ENCODE assay signal across 8 mouse cellular contexts in genomic region chr17:5977056-5977920, GRCm38 (mm10). TPM values are rescaled to one million over a fixed set of nuclear protein-coding genes. Genes with fewer than 3 reads are reported as not detected.
DNase-seq lines count a peak whose midpoint lies in the region; ATAC-seq and TF ChIP-seq lines count a peak whose summit lies in the region.

No protein-coding gene starts in this region.

- DNase-seq in kidney, postnatal 0 days (ENCODE audit: low spot score) = peak; percentile 50
- DNase-seq in kidney, adult 9 months = no peak
- peak; percentile 82 for DNase-seq in NIH3T3 (ENCODE audit: low read depth)
- DNase-seq in heart, adult 18-20 months = peak; percentile 61 to 88
- DNase-seq in stomach, postnatal 0 days (ENCODE audit: low spot score) = peak; percentile 59
- DNase-seq in cerebellum, adult 11 months = no peak
- DNase-seq in adrenal gland, postnatal 25 days = no peak

- no peak for TF ChIP-seq CTCF in kidney, postnatal 0 days (IDR thresholded peaks at IDR 0.05; ENCODE audit: low read depth)
- TF ChIP-seq CTCF in stomach, postnatal 0 days (IDR thresholded peaks at IDR 0.05; ENCODE audit: low read depth) = no peak

- no peak overlapping the region for H3K9ac ChIP-seq in kidney, postnatal 0 days (ENCODE audit: low read depth, low read length)
- H3K9ac ChIP-seq in liver, embryonic 15.5 days = no peak overlapping the region
- 0 out of 2 replicates have a peak overlapping the region, but pooled peaks have one; percentile 1 for H3K9ac ChIP-seq in stomach, postnatal 0 days (ENCODE audit: low read length)

- no peaks in the 10 kb centered on the region for H3K36me3 ChIP-seq in kidney, postnatal 0 days (ENCODE audit: insufficient read depth, low read length)
- no peaks in the 10 kb centered on the region for H3K36me3 ChIP-seq in liver, embryonic 15.5 days (replicated peaks)
- no peaks in the 10 kb centered on the region; the same call in 1 of the 2 replicates for H3K36me3 ChIP-seq in stomach, postnatal 0 days (ENCODE audit: control insufficient read depth, insufficient read depth, low read length)

- H3K9me3 ChIP-seq in kidney, postnatal 0 days (replicated peaks; ENCODE audit: low read length) = no peaks in the 10 kb centered on the region
- no peaks in the 10 kb centered on the region for H3K9me3 ChIP-seq in liver, embryonic 15.5 days (replicated peaks)
- H3K9me3 ChIP-seq in stomach, postnatal 0 days (ENCODE audit: control insufficient read depth, low read length) = no peaks in the 10 kb centered on the region

- peak; percentile 10; the same call in 1 of the 2 replicates for ATAC-seq in kidney, postnatal 0 days (replicated peaks; ENCODE audit: low FRiP score, low read depth)
- no peak for ATAC-seq in liver, embryonic 15.5 days (ENCODE audit: insufficient read depth)
- ATAC-seq in stomach, postnatal 0 days (ENCODE audit: low FRiP score, low TSS enrichment) = peak; percentile 40

- no peak for TF ChIP-seq EP300 in stomach, postnatal 0 days (optimal IDR thresholded peaks at IDR 0.05)

- 39% methylated on average over 16 of the region's 16 CpGs for WGBS in kidney, postnatal 0 days
- WGBS in liver, embryonic 15.5 days (ENCODE audit: insufficient replicate concordance) = 29% methylated on average over 16 of the region's 16 CpGs
- WGBS in stomach, postnatal 0 days = 38% methylated on average over 16 of the region's 16 CpGs

- H3K27me3 ChIP-seq in kidney, postnatal 0 days (ENCODE audit: insufficient read depth, low read length) = no peaks in the 10 kb centered on the region
- peaks cover 45% of the 10 kb centered on the region for H3K27me3 ChIP-seq in liver, embryonic 15.5 days
- no peaks in the 10 kb centered on the region for H3K27me3 ChIP-seq in stomach, postnatal 0 days (ENCODE audit: control insufficient read depth, insufficient read depth, low read length)

- H3K4me1 ChIP-seq in kidney, postnatal 0 days (replicated peaks; ENCODE audit: insufficient read depth, low read length) = peaks cover 17% of the 10 kb centered on the region
- H3K4me1 ChIP-seq in liver, embryonic 15.5 days (replicated peaks) = peaks cover 36% of the 10 kb centered on the region
- H3K4me1 ChIP-seq in stomach, postnatal 0 days (replicated peaks; ENCODE audit: control insufficient read depth, insufficient read depth) = peaks cover 29% of the 10 kb centered on the region

- H3K4me3 ChIP-seq in kidney, postnatal 0 days (replicated peaks; ENCODE audit: low read depth, low read length) = no peak overlapping the region
- no peak overlapping the region for H3K4me3 ChIP-seq in liver, embryonic 15.5 days (replicated peaks)
- H3K4me3 ChIP-seq in stomach, postnatal 0 days (ENCODE audit: low read depth, low read length) = no peak overlapping the region

- H3K4me2 ChIP-seq in kidney, postnatal 0 days (ENCODE audit: low read length) = no peak overlapping the region
- no peak overlapping the region for H3K4me2 ChIP-seq in liver, embryonic 15.5 days
- peak overlapping the region; percentile 38 for H3K4me2 ChIP-seq in stomach, postnatal 0 days (replicated peaks; ENCODE audit: low read depth)

- H3K27ac ChIP-seq in kidney, postnatal 0 days = peak overlapping the region; percentile 42; the same call in 1 of the 2 replicates
- peak overlapping the region; percentile 71 for H3K27ac ChIP-seq in liver, embryonic 15.5 days (replicated peaks)
- peak overlapping the region; percentile 90 for H3K27ac ChIP-seq in stomach, postnatal 0 days (replicated peaks)

RNA-seq across cellular contexts. Expression of gene Synj2, which starts 36.2 kb away (rescaled TPM):
- polyA plus RNA-seq in kidney, postnatal 0 days (2015; fragmentation: Nextera tagmentation; extraction: Ambion mirVana) = 2.4 and 3.7 TPM in 2 replicates
- total RNA-seq in heart, adult 18-20 months (2021) = 10 to 100 TPM; 45.2 to 58.1 TPM
- polyA plus RNA-seq in liver, embryonic 15.5 days (2015; fragmentation: Nextera tagmentation; extraction: Ambion mirVana) = 2.4 and 2.6 TPM in 2 replicates
- polyA plus RNA-seq in stomach, postnatal 0 days (2015; fragmentation: Nextera tagmentation; extraction: Ambion mirVana) = 3.2 and 3.3 TPM in 2 replicates
- 11.4 and 11.9 TPM in 2 replicates for total RNA-seq in adrenal gland, postnatal 25 days (2021)

Comparison
In these comparisons a context has a peak if more than half of its experiments do, and no peak if none do; other contexts are left out.
1. DNase-seq: peak in kidney, postnatal 0 days (single experiment), NIH3T3 (single experiment), heart, adult 18-20 months (2 of 2) and stomach, postnatal 0 days (single experiment); none in kidney, adult 9 months (single experiment), cerebellum, adult 11 months (single experiment) and adrenal gland, postnatal 25 days (single experiment).
2. Peak in every context shown above with its lines, with median percentiles within 50 percentile points of each other: H3K27ac ChIP-seq.